Mouse (Mus musculus) embryonic fibroblast, embryonic 13.5 days (primary cell): ENCODE results near the gene Dhdh.

Experiments used
- CTCF ChIP-seq: IDR thresholded peaks from 2 replicates; pipeline ENCODE4 v1.5.1; 2011; ENCODE audit warnings: mild to moderate bottlenecking, control low read depth, low read length, moderate library complexity, borderline replicate concordance; ENCODE audit not compliant: insufficient read depth
- POLR2A ChIP-seq: IDR thresholded peaks from 2 replicates; pipeline ENCODE4 v1.6.1; 2011; ENCODE audit warnings: low read depth, mild to moderate bottlenecking, control low read depth, low read length, moderate library complexity

GRCm38 (mm10) chr7:45486158-45486557 lies 2.4 kb downstream of the Dhdh start:
- TF ChIP-seq POLR2A (no peak), CTCF (no peak)
